Mouse (Mus musculus) olfactory bulb, adult 2 months (tissue): Measurements from ENCODE around the gene Thsd4.

Experiments used
- CTCF ChIP-seq: fragments of 200-500 bp; IDR thresholded peaks from 2 replicates; pipeline ENCODE4 v1.5.1; 2012; ENCODE audit warnings: low read depth, mild to moderate bottlenecking, low read length, moderate library complexity; ENCODE audit not compliant: insufficient read depth
- POLR2A ChIP-seq: fragments of 200-500 bp; IDR thresholded peaks from 2 replicates; pipeline ENCODE4 v1.6.1; 2012; ENCODE audit warnings: mild to moderate bottlenecking, low read depth, low read length, moderate library complexity; ENCODE audit not compliant: insufficient read depth

DNA sequence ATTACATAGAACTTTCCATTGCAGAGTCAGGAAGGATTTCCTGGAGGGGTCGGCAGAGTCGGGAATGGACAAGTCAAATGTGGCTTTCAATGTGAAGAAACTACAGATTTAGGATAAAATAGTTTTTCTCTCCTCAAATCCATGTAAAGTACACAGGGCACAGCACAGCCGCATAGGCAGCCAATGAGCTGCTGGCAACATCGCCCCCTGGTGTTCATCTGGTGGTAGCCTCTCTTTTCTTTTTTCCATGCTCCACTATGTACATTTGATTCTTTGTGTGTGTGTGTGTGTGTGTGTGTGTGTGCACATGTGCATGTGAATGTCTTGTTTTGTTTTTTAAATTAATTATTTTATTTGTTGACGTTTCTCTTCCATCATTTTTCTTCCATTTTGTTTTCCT is 433.7 kb downstream of the Thsd4 start:
- no peak for TF ChIP-seq POLR2A
- TF ChIP-seq CTCF, result no peak
